Mouse (Mus musculus): ENCODE data around the gene Ect2. TPM values are rescaled to one million over a fixed set of nuclear protein-coding genes. Genes with fewer than 3 reads are reported as not detected.
A peak's percentile ranks its signal among the peaks of the same experiment; 100 is the strongest.

The Ect2 gene
- polyA plus RNA-seq, 1 experiment from 2014 or later: 8.6 TPM

- no peak for TF ChIP-seq EP300 (optimal IDR thresholded peaks at IDR 0.05)
- no peak for TF ChIP-seq CTCF (IDR thresholded peaks at IDR 0.05; ENCODE audit: low read depth)
- Histone ChIP-seq H3K27ac (replicated peaks) (no peak overlapping the region), H3K4me3 (ENCODE audit: low read depth, low read length) (no peak overlapping the region), H3K9me3 (ENCODE audit: control insufficient read depth, low read length) (no peaks in the 10 kb centered on the region), H3K4me1 (replicated peaks; ENCODE audit: control insufficient read depth, insufficient read depth) (peaks cover 4% of the 10 kb centered on the region; the same call in 1 of the 2 replicates), H3K9ac (ENCODE audit: low read length) (no peak overlapping the region), H3K27me3 (ENCODE audit: control insufficient read depth, insufficient read depth, low read length) (no peaks in the 10 kb centered on the region), H3K4me2 (replicated peaks; ENCODE audit: low read depth) (no peak overlapping the region), H3K36me3 (ENCODE audit: control insufficient read depth, insufficient read depth, low read length) (no peaks in the 10 kb centered on the region)
- DNase-seq (ENCODE audit: low spot score): no peak
- 49% methylated on average over 9 of the region's 9 CpGs for WGBS
- ATAC-seq (ENCODE audit: low FRiP score, low TSS enrichment): no peak
These were observed 2.3 kb upstream of the Ect2 start for GRCm38 (mm10) chr3:27155856-27156593.

GRCm38 (mm10) chr3:27155051-27155855, 1.6 kb upstream of the Ect2 start:
- no peaks in the 10 kb centered on the region for H3K36me3 ChIP-seq (ENCODE audit: control insufficient read depth, insufficient read depth, low read length)
- H3K27me3 ChIP-seq (ENCODE audit: control insufficient read depth, insufficient read depth, low read length): no peaks in the 10 kb centered on the region
- peaks cover 4% of the 10 kb centered on the region; the same call in 1 of the 2 replicates for H3K4me1 ChIP-seq (replicated peaks; ENCODE audit: control insufficient read depth, insufficient read depth)
- TF ChIP-seq EP300 (optimal IDR thresholded peaks at IDR 0.05) (no peak), CTCF (IDR thresholded peaks at IDR 0.05; ENCODE audit: low read depth) (no peak)
- H3K9me3 ChIP-seq (ENCODE audit: control insufficient read depth, low read length): no peaks in the 10 kb centered on the region
- H3K4me2 ChIP-seq (replicated peaks; ENCODE audit: low read depth): no peak overlapping the region
- no peak overlapping the region for H3K4me3 ChIP-seq (ENCODE audit: low read depth, low read length)
- WGBS: 24% methylated on average over 6 of the region's 6 CpGs
- peak overlapping the region; percentile 50 for H3K27ac ChIP-seq (replicated peaks)
- DNase-seq (ENCODE audit: low spot score): peak; percentile 61
- H3K9ac ChIP-seq (ENCODE audit: low read length): no peak overlapping the region
- no peak for ATAC-seq (ENCODE audit: low FRiP score, low TSS enrichment)

GRCm38 (mm10) chr3:27154280-27154679, 602 bp upstream of the Ect2 start:
- DNase-seq (ENCODE audit: low spot score) (no peak), ATAC-seq (ENCODE audit: low FRiP score, low TSS enrichment) (no peak)
- H3K4me3 ChIP-seq (ENCODE audit: low read depth, low read length): peak overlapping the region; percentile 85
- H3K4me2 ChIP-seq (replicated peaks; ENCODE audit: low read depth): peak overlapping the region; percentile 35
- H3K36me3 ChIP-seq (ENCODE audit: control insufficient read depth, insufficient read depth, low read length): no peaks in the 10 kb centered on the region
- WGBS: 41% methylated on average over 2 of the region's 2 CpGs
- peaks cover 4% of the 10 kb centered on the region; the same call in 1 of the 2 replicates for H3K4me1 ChIP-seq (replicated peaks; ENCODE audit: control insufficient read depth, insufficient read depth)
- H3K27me3 ChIP-seq (ENCODE audit: control insufficient read depth, insufficient read depth, low read length): no peaks in the 10 kb centered on the region
- no peak overlapping the region for H3K9ac ChIP-seq (ENCODE audit: low read length)
- H3K27ac ChIP-seq (replicated peaks): peak overlapping the region; percentile 61
- TF ChIP-seq CTCF (IDR thresholded peaks at IDR 0.05; ENCODE audit: low read depth) (no peak), EP300 (optimal IDR thresholded peaks at IDR 0.05) (no peak)
- no peaks in the 10 kb centered on the region for H3K9me3 ChIP-seq (ENCODE audit: control insufficient read depth, low read length)

- Histone ChIP-seq H3K27ac (replicated peaks) (peak overlapping the region; percentile 53; the same call in 1 of the 2 replicates), H3K36me3 (ENCODE audit: control insufficient read depth, insufficient read depth, low read length) (no peaks in the 10 kb centered on the region), H3K4me3 (ENCODE audit: low read depth, low read length) (peak overlapping the region; percentile 85), H3K4me2 (replicated peaks; ENCODE audit: low read depth) (peak overlapping the region; percentile 86), H3K27me3 (ENCODE audit: control insufficient read depth, insufficient read depth, low read length) (no peaks in the 10 kb centered on the region), H3K9me3 (ENCODE audit: control insufficient read depth, low read length) (no peaks in the 10 kb centered on the region), H3K4me1 (replicated peaks; ENCODE audit: control insufficient read depth, insufficient read depth) (peaks cover 4% of the 10 kb centered on the region; the same call in 1 of the 2 replicates), H3K9ac (ENCODE audit: low read length) (peak overlapping the region; percentile 70)
- under 1% methylated on average over 26 of the region's 31 CpGs for WGBS
- peak; percentile 47 for ATAC-seq (ENCODE audit: low FRiP score, low TSS enrichment)
- DNase-seq (ENCODE audit: low spot score): no peak
- peak; percentile 17 for TF ChIP-seq CTCF (IDR thresholded peaks at IDR 0.05; ENCODE audit: low read depth)
- no peak for TF ChIP-seq EP300 (optimal IDR thresholded peaks at IDR 0.05)
These were observed 447 bp downstream of the Ect2 start for GRCm38 (mm10) chr3:27153191-27153671.

GRCm38 (mm10) chr3:27145733-27146132, 7.9 kb downstream of the Ect2 start:
- no peak overlapping the region for H3K27ac ChIP-seq (replicated peaks)
- ATAC-seq (ENCODE audit: low FRiP score, low TSS enrichment): no peak
- no peaks in the 10 kb centered on the region for H3K4me1 ChIP-seq (replicated peaks; ENCODE audit: control insufficient read depth, insufficient read depth)
- no peak overlapping the region for H3K4me2 ChIP-seq (replicated peaks; ENCODE audit: low read depth)
- 87% methylated on average over 7 of the region's 7 CpGs for WGBS
- no peak overlapping the region for H3K4me3 ChIP-seq (ENCODE audit: low read depth, low read length)
- no peak for DNase-seq (ENCODE audit: low spot score)
- no peak overlapping the region for H3K9ac ChIP-seq (ENCODE audit: low read length)
- H3K27me3 ChIP-seq (ENCODE audit: control insufficient read depth, insufficient read depth, low read length): no peaks in the 10 kb centered on the region
- H3K9me3 ChIP-seq (ENCODE audit: control insufficient read depth, low read length): no peaks in the 10 kb centered on the region
- H3K36me3 ChIP-seq (ENCODE audit: control insufficient read depth, insufficient read depth, low read length): no peaks in the 10 kb centered on the region
- TF ChIP-seq EP300 (optimal IDR thresholded peaks at IDR 0.05) (no peak), CTCF (IDR thresholded peaks at IDR 0.05; ENCODE audit: low read depth) (no peak)
